Mouse (Mus musculus) fibroblast of lung, adult 2 months (primary cell): Measurements from ENCODE around the gene Acoxl.

Experiments
- DNase-seq: peaks from one replicate; pipeline ENCODE4 v3.0.0-alpha.2; 2011; ENCODE audit warnings: low read depth

Gene Acoxl

DNA sequence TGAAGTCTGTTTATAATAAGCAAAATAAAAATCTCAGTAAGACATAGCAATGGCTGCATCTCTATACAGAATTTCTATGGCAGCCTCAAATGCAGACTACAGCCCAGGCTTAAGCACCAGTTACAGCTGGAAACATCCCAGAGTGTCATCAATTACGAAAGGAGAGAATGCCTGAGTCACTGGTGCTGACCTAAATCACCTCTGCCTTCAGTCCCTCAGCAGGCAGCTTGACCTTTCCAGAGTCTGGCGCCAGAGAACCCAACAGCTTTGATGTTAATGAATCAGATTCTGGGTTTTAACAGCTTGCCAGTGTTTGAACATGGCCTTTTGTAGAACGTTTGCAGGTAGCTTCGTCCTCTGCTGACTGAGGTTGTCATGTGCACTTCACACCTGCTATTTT, 193.4 kb downstream of the Acoxl start:
- no peak for DNase-seq

DNA sequence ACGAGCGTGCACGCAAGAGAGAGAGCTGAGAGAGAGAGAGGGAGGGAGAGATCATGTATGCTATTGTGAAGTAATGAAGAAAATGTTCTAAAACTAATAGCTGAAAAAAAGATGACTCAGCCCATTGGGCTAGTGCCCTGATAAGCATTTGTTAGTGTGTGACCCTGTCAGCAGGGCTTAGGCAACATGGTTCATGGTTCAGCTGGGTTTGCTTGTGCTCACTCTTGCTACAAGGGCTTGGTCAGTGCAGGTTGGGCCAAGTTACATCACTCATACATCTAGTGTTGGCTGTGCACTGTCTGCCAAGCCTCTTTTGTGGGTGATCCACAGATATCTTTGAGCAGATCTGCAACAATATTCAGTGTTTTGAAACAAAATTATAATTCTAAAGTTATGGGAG, 194.8 kb downstream of the Acoxl start:
- no peak for DNase-seq

DNA sequence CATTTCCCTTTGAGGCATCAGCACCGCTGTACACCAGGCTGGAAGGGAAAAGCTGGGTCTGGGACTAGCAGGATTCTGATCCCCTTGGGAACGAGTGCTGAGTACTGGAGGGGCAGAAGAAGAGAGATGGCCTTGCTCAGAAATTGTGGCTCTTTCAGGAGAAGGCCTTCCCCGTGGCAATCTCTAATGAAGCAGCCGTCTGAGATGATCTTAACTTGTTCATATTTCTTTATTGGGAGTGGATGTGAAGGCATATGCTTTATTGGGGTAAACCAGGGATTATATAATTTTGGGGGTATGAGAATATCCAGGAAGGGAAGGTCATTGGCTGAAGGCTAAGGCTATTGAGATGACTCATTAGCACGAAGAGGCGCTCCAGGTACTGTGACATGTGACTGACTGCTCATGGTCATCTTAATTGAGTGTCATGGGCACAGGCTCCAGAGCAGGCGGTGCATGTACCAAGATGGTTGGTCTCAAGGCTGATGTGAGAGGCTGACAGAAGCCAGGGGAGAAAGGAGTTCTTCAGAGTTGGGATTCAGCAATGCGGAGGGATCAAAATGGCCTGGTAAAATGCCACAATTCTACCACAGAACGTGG, 195.5 kb downstream of the Acoxl start:
- no peak for DNase-seq

DNA sequence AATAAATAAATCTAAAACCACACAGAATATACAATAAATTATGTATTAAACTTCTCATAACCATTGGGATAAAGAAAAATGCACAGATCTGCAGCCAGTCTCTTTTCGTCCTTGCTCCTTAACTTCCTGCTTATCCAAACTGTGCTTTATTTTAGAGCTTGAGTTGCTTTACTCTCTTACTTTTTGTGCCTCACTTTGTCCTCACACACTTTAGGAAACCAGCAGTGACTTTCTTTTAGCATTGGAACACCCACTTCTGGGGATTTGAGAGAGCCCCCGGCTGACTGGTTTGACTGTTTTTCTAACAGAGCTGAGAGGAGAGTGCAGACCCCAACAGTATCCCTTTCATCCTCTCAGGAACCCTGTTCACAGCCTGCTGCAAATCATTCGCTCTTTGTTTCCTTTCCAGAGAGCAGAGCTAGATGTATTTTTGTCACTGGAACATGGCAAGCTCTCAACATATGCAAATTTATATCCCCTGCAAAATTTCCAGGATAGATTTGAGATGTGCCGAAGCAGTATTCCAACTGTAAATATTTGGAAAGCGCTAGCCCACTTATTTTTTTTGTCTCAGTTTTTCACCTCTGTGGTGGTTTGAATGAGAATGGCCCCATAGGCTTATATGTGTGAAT, 199.7 kb downstream of the Acoxl start:
- no peak for DNase-seq

DNA sequence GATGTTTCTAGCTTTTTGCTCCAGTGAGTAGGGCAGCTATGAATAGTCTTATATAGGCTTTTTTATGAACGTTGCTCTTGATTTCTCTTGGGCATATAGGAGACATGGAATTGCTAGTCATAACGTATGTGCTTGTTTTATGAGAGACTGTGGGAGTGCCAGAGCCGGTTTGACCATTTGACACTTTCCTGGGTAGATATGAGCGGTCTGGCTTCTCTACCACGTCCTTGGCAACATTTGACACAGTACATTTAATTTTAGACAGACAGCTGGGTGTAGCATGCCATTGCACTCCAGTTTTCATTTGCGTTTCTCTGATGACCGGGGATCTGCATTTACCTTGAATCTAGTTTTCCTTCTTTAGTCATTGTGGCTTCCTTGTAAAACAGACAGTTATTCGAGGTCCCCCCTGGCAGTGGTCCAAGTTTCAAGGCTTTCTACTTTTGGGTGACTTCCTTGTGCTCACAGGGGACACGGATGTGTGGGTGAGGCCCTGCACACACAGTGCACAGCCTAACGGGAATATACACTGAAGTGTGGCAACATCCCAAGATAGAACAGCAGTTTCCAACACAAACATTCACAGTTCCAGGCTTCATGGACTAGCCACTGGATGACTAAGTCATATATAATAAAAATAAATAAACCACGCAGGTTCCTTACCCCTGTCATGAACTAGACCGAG, 202.5 kb downstream of the Acoxl start:
- no peak for DNase-seq

DNA sequence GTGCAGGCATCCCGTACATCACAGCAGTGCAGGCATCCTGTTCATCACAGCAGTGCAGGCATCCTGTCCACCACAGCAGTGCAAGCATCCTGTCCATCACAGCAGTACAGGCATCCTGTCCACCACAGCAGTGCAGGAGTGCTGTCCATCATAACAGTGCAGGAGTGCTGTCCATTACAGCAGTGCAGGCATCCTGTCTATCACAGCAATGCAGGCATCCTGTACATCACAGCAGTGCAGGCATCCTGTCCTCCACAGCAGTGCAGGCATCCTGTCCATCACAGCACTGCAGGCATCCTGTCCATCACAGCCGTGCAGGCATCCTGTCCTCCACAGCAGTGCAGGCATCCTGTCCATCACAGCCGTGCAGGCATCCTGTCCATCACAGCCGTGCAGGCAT, 207.8 kb downstream of the Acoxl start:
- no peak for DNase-seq

DNA sequence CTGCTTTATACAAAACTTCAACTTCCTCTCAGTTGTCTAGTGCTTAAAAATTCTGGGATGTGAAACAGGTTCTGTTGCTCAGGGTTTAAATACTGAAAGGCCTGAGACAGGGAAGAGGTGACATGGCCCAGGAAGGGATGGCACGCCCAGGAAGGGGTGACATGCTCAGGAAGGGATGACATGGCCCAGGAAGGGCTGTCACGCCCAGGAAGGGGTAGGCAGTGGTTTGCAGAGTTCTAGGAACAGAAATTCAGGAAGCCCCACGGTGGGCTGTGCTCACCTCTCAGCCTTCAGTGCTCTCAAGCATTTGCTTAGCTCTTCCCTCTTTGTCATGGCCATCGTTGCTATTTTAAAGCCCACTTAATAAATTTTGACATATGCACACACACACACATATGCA, 216.2 kb downstream of the Acoxl start:
- no peak for DNase-seq

DNA sequence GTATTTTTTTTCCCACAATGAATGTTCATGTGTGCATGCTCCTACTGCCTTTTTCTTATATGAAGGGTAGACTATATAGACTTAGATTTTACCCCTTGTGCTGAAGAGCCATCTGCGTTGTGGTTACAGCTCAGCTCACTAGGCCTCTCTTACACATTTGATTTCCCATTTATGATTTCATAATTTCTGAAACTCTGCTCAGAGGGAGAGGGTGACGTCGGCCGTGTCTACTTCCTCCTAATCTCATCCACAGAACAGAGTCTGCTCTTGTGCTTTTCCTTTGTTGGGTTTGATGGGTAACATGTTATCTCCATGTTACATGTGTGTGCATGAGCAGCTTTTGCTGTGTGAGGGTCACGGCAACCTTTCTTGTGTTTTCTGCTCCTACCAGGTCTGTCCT, 219.2 kb downstream of the Acoxl start:
- DNase-seq: no peak

DNA sequence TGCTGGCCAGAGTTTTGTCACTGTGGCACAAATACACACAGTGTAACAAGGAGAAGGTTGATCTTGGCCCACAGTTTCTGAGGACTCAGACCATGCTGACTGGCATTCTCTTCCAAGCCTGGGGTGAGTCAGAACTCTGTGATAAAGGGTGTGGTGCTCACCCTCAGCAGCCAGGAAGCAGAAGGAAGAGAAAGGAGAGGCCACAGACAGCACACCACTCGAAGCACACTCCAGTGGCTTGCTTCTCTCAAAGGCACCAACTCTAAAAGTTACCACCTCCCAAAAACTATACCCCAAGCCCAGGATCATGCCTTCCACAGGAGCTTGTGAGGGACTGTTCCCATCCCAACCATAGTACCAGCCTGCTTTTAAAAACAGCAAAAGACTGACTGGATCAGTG, 220.0 kb downstream of the Acoxl start:
- DNase-seq: no peak

DNA sequence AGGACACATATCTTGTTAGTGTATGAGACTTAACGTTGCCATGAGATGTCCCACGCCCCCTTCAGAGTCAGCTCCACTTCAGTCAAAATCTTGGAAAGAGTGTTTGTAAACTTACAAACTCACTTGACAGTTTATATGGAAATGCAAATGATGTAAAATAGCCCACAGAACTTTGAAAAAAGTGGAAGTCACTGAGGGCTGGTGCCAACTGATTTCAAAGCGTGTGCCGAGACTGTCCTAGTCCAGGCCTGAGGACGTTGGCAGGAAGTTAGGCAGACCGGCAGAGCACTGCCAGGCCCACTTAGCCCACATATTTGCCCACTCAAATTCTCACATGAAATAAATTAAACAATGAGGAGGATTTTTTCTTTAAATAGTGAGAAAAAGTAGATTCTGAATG, 221.5 kb downstream of the Acoxl start:
- DNase-seq: no peak

DNA sequence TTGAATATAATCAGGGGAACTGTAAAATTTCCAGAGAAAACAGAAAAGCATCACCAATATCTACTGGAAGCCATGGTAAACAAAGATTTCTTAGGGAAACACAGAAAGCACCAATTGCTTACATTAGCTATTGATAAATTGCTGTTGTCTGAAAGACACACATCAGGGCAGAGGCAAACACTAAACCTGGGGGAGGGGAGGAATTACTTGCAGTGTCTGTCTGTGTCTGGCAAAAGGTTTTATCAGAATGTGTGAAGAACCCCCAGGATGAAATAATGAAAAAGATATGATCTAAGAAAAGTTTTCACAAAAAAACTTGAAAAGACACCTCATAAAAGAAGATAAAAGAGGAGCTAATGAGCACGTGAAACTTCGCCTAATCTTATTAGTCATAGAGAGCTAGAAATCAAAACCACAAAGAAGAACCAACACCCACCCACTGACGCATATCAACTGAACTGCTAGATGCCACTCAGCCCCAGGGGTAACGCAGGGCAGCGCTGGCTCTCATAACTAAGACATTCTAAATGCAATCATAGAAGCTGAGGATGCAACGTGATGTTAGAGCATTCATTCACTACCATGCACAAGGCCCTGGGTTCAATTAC, 222.1 kb downstream of the Acoxl start:
- no peak for DNase-seq

DNA sequence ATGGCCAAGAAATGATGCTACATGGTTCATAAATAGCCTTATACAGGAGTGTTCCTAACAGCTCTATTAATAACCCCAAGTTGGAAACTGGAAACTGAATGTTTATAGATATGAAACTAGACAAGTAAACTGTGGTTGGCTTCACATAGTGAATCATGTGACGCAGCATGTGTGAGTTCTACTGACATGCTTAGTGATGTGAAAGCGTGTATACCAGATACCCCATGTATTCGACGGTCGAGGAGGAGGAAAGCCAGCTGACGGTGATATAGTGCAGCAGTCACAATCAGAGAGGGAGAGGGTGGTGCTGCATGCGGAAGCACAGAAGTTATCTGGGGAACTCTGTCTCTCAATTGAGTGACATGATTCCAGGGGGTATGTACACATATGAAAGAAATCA, 222.8 kb downstream of the Acoxl start:
- DNase-seq: no peak

DNA sequence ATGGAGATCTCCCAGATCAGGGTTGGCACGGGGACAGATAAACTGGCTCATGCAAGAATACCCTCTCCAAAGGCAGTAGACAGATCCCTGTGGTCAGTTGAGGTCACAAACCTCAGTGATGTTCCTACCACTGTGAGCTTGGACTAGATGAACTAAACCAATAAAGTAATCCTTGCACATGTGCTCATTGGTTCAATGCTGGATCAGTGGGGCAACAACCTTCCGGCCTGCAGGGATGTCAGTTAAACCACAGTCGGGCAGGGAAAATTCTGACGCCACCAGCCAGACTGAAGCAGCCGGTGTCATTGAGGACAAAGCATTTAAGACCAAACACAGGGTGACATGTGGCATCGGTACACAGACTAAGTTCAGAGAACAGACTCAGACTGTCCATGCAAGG, 224.1 kb downstream of the Acoxl start:
- no peak for DNase-seq

DNA sequence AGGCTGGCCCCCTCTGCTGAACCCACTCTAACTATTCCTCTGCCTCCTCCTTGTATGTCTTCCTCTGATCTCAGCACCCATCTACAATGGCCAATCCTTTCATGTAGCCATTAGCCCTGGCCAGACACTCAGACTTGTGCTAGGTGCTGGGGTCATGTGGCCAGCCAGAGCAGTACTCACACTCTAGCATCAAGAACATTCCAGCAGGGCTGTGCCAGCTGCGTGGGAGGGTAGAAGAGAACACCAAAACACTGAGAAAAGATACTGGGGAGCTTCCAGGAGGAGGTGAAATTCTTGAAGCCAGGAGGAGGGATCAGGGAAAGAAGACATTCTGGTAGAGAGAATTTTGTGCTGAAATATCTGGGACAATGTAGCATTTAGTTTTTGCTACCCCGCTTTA, 226.3 kb downstream of the Acoxl start:
- DNase-seq: no peak

DNA sequence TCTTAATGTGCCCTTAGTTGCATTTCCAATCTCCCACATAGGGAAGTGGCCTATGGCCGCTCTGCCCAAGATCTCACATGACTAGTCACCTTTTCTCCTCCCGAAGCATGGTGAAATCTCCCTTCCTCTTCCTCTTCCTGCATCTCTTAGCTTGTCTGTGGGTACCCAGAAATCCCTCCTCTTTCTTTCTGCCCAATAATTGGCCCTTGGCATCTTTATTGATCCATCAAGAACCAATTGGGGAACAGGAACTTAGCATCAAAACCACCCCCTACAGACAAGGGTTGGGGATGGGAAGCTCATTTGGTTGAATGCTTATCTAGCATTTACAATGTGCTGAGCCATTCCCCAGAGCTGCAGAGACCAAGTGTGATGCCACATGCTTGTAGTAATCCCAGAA, 226.9 kb downstream of the Acoxl start:
- no peak for DNase-seq

DNA sequence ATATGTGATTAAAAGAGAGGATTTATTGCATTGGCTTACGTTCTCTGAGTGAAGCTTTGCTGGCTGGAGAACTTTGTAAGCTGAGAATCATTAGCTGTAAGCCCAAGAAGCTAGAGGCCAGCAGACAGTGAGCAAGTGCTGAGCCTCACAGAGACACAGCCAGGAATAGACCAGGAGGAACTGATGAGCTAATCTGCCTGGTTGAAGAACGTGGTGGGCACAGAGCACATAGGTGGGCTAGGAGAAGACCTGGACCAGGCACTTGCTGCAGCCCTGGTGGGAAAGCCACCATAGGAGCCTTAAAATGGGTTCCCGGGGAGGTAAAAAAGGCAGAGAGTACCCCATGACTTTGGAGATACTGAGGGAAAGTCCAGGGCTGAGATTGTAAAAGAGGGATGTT, 228.5 kb downstream of the Acoxl start:
- no peak for DNase-seq

DNA sequence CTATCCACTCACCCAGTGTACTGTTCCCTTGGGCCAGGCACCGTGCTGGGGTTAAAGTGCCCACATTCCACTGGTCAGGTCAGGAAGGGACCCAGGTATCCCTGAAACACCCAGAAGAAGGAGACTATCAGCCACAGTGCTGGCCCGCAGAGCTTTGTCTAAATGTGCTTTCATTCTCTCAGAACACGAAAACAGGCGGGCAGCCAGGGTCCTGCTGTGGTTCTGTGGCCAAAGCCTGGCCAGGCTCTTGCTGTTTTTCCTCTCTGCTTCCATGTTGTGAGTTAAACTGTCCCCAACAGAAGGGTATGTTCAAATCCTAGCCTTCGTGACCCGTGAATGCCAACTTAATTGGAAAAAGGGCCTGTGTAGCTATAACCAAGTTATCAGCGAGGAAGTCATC, 228.9 kb downstream of the Acoxl start:
- DNase-seq: no peak

DNA sequence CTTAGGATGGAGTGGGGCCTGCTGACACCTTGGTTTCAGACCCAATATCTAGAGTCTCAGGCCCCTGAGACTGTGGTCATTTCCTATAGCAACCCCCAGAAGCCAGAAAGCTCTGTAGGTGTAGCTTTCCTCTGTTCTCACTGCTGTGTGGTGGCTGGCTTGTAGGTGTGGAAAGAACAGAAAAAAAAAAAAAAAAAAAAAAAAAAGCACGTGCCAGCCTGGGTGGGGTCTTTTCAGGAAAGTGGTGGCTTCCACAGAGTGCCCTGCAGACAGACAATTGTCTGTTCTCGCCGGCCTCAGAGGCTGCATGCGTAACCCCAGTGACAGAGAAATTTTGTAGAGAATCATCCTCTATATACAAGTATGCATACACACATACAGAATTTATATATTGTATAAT, 229.5 kb downstream of the Acoxl start:
- DNase-seq: no peak

DNA sequence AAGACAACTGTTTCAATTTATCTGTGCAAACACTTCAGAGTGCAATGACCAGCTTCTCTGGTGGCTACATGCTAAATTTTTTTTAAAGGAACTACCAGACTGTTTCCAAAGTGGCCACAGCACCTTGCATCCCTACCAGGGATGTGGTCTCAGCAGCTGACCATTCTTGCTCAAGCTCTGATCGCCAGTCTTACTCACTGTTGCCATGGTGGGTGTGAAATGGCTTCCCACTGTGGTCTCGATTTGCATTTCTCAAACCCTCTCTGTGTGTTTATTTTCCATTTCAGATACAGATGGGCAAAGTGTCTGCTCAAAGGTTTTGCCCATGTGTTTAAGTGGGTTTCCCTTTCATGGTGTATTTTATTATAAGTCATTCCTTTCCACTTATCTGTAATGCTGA, 230.3 kb downstream of the Acoxl start:
- DNase-seq: no peak

DNA sequence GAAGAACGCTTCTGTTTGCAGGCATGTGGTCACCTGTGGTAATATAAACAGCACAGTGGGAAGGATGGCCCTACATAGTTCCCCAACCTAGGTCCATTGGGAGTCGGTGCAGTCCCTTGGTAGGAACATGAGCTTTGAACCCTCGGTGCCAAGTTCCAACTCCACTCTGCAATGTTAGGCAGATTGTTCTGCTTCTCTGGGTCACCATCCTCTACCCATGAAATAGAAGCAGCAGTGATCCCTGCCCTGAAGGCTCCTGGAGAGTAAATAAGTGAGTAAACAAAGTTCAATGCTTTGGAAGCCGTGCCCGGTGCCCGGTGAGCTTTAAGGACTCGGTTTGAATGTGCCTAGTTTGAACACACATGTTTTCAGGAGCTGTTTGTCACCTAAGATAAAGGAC, 233.1 kb downstream of the Acoxl start:
- no peak for DNase-seq

DNA sequence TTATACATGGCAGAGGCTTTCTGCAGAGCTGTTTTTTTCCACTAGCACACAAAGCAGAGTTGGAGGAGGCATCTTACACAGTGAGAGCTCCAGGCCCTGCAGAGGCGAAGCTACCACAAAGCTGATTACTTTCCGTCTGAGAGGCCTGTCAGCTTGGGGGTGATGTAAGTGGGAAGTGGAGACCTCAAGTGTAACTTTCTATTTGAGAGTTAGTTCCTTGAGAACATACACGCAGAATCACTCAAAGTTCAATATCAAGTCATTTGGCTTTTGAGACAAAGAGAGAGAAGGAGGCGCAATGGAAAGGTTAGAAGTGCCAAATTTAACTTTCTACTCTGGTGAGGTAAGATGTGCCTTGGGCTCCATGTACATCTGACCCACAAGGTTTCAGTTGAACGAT, 234.3 kb downstream of the Acoxl start:
- DNase-seq: no peak

DNA sequence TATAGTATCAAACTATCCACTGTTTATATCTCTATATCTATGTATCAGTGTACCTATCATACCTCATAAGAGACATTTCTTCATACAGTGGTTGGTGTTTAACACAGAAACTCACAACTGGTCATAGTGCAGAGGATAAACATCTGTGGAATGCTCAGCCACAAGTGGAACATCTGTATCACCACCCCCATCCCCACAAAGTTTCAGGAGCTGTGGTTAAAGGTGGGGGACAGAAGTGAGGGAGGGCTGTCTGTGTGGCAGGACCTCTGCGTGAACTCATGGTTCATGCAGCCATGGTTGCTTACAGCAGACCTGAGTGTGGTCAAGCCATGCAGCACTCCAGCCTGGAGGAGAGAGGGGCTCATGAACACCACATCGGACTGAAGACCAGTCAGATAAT, 234.9 kb downstream of the Acoxl start:
- no peak for DNase-seq

DNA sequence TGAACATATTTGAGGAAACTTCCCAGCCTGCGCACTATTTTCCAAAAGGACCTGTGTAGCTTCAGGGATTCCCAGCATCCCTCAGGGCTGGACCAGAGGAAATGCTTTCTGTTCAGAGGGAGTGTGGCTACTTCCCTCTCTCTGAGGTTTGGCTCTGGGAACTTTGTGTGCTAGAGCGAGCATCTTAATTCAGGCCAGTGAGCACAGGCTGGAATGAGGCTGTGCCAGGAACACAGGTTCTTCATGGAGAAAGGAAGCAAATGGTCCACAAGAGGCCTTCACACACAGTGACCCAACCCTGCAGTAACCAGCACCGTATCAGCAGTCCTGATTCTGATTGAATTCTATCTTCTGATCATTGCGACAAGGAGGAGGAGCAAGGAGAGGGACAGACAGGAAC, 238.3 kb downstream of the Acoxl start:
- no peak for DNase-seq

DNA sequence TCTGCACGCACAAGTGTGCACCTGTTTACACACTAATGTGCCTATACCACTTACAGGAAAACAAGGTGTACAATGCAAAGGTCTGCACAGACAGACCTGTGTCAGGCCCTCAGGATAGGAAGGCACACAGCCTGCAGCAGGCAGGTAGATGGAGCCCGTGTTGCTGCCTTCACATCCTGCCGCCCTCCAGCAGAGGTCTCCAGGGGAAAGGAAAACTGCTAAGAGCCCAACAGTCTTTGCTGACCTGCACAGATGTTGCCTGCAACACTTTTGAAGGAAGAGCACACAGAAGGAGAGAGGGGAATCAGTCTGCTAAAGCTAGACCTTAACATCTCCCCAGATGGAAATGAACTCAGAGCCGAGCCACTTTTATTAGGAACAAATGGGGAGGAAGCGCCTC, 240.2 kb downstream of the Acoxl start:
- DNase-seq: no peak
